Mouse (Mus musculus): Measurements from ENCODE around the gene Slc46a2. TPM values are rescaled to one million over a fixed set of nuclear protein-coding genes. Genes with fewer than 3 reads are reported as not detected.

Slc46a2 gene
- polyA plus RNA-seq, 1 experiment = not detected

GRCm38 (mm10) chr4:59862335-59862734 lies 52.5 kb downstream of the Slc46a2 start:
- peaks cover 59% of the 10 kb centered on the region for H3K4me1 ChIP-seq (ENCODE audit: control insufficient read depth, insufficient read depth, low read length)
- TF ChIP-seq CTCF (IDR thresholded peaks at IDR 0.05; ENCODE audit: low read depth, low read length) = no peak
- TF ChIP-seq POLR2A (IDR thresholded peaks at IDR 0.05; ENCODE audit: borderline replicate concordance, low read depth, low read length) = no peak
- peak overlapping the region; percentile 73 for H3K27ac ChIP-seq (ENCODE audit: insufficient read depth, low read depth, low read length)
- H3K4me3 ChIP-seq (ENCODE audit: insufficient read depth, low read length) = no peak overlapping the region

- Histone ChIP-seq H3K4me1 (ENCODE audit: control insufficient read depth, insufficient read depth, low read length) (peaks cover 59% of the 10 kb centered on the region), H3K4me3 (ENCODE audit: insufficient read depth, low read length) (no peak overlapping the region), H3K27ac (ENCODE audit: insufficient read depth, low read depth, low read length) (peak overlapping the region; percentile 73)
- TF ChIP-seq CTCF (IDR thresholded peaks at IDR 0.05; ENCODE audit: low read depth, low read length) = no peak
- no peak for TF ChIP-seq POLR2A (IDR thresholded peaks at IDR 0.05; ENCODE audit: borderline replicate concordance, low read depth, low read length)
These were observed 53.0 kb downstream of the Slc46a2 start for GRCm38 (mm10) chr4:59861871-59862270.

DNA sequence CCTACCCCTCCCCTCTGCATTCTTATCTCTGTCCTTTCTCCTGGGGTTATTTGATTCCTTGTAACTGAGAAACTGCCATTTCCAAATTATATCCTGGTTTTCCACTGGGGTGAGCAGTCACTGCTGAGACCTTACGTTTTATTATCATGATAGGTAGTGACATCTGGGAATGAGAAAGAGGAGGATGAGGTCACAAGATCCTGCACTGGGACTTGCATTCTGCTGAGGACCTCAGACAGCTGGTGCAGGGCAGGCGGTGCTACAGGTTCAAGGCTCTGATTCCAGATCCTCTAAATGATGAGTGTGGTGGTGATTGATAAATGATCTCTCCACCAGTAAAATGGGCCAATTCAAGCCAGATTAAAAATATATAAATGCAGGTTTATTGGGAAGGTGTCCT lies 54.4 kb downstream of the Slc46a2 start:
- no peak overlapping the region for H3K4me3 ChIP-seq (ENCODE audit: insufficient read depth, low read length)
- TF ChIP-seq CTCF (IDR thresholded peaks at IDR 0.05; ENCODE audit: low read depth, low read length) (no peak), POLR2A (IDR thresholded peaks at IDR 0.05; ENCODE audit: borderline replicate concordance, low read depth, low read length) (no peak)
- no peak overlapping the region for H3K27ac ChIP-seq (ENCODE audit: insufficient read depth, low read depth, low read length)
- peaks cover 52% of the 10 kb centered on the region for H3K4me1 ChIP-seq (ENCODE audit: control insufficient read depth, insufficient read depth, low read length)

GRCm38 (mm10) chr4:59859693-59860425 lies 55.0 kb downstream of the Slc46a2 start:
- peaks cover 50% of the 10 kb centered on the region for H3K4me1 ChIP-seq (ENCODE audit: control insufficient read depth, insufficient read depth, low read length)
- TF ChIP-seq POLR2A (IDR thresholded peaks at IDR 0.05; ENCODE audit: borderline replicate concordance, low read depth, low read length) (no peak), CTCF (IDR thresholded peaks at IDR 0.05; ENCODE audit: low read depth, low read length) (no peak)
- no peak overlapping the region for H3K4me3 ChIP-seq (ENCODE audit: insufficient read depth, low read length)
- H3K27ac ChIP-seq (ENCODE audit: insufficient read depth, low read depth, low read length) = no peak overlapping the region

Other genes with a start within 250 kb of the Slc46a2 start
- gene Inip, start 113.5 kb downstream of the Slc46a2 start, polyA plus RNA-seq (2012; ENCODE audit: insufficient read depth, insufficient read length, missing spikeins) = 24.6 and 29.5 TPM in 2 replicates
- 29.7 and 33.3 TPM in 2 replicates for gene Snx30, start 109.2 kb downstream of the Slc46a2 start, polyA plus RNA-seq (2012; ENCODE audit: insufficient read depth, insufficient read length, missing spikeins)
- not detected in 2 replicates for gene Mup4, start 45.7 kb upstream of the Slc46a2 start, polyA plus RNA-seq (2012; ENCODE audit: insufficient read depth, insufficient read length, missing spikeins)
- gene Mup6, start 49.2 kb upstream of the Slc46a2 start, polyA plus RNA-seq (2012; ENCODE audit: insufficient read depth, insufficient read length, missing spikeins) = not detected in 2 replicates
- gene Mup7, start 155.4 kb upstream of the Slc46a2 start, polyA plus RNA-seq (2012; ENCODE audit: insufficient read depth, insufficient read length, missing spikeins) = not detected in 2 replicates
- not detected in 2 replicates for gene Mup2, start 239.2 kb upstream of the Slc46a2 start, polyA plus RNA-seq (2012; ENCODE audit: insufficient read depth, insufficient read length, missing spikeins)

Measured in bone marrow macrophage, adult 2 months (primary cell).